Mouse (Mus musculus) olfactory bulb, adult 2 months (tissue): ENCODE data around the gene Smpd2.

ENCODE experiments used
- CTCF ChIP-seq: fragments of 200-500 bp; IDR thresholded peaks from 2 replicates; pipeline ENCODE4 v1.5.1; 2012; ENCODE audit warnings: low read depth, mild to moderate bottlenecking, low read length, moderate library complexity; ENCODE audit not compliant: insufficient read depth
- POLR2A ChIP-seq: fragments of 200-500 bp; IDR thresholded peaks from 2 replicates; pipeline ENCODE4 v1.6.1; 2012; ENCODE audit warnings: mild to moderate bottlenecking, low read depth, low read length, moderate library complexity; ENCODE audit not compliant: insufficient read depth

DNA sequence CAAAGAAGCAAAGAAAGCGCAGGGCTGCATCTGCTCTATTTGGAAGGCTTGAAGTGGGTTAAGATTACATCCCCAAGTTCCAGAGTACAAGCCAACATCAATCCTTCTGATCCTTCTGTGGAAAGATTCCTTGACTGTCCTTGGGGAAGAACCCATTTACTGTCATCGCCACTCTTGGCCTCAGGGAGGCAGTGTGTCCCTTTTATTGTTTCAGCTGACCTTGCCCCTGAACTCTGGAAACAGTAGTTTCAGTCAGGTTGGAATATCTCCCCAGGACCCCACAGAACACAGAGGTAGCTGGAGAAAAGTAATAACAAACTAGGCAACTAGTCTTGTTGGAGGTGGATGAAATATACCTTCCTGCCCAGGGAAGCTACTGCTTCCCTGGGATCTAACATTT, 19.0 kb upstream of the Smpd2 start:
- TF ChIP-seq POLR2A (no peak), CTCF (no peak)
